Mouse (Mus musculus): ENCODE results near the gene Fam240a. TPM values are rescaled to one million over a fixed set of nuclear protein-coding genes. Genes with fewer than 3 reads are reported as not detected.

Gene Fam240a
- total and polyA plus RNA-seq, 2 experiments from 2014 or later = 0.58 TPM; not detected in 1

DNA sequence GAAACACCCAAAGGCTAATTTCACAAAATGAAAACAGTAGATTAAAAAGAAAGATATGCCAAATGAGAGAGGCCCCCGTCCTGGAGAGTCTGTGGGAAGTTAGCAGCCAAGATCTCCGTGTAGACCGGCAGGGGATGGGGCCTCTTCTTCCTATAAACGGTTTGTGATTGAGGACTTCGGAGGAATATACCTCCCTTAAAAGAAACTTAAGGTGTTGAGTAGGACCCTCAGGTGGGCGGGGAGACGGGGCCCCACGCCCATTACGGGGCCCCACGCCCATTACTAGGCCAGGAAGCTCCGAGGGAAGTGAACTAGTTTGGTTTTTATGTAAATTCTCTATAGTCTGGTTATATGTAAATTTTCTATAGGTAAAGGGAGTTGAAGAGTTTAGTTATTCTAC is 29.3 kb upstream of the Fam240a start, which contains the start of gene Tdgf1:
TSS of gene Tdgf1 (minus strand) at position 233 of the 400 bp plus-strand sequence.
- DNase-seq (no peak), ATAC-seq (no peak)
- Histone ChIP-seq H3K4me2 (ENCODE audit: low read depth) (peak within 1 kb of the TSS; percentile 27; the same call in 1 of the 2 replicates), H3K9ac (no peak within 1 kb of the TSS), H3K27me3 (ENCODE audit: insufficient read depth, low read length) (peaks cover 17% of the 10 kb centered on the region), H3K9me3 (ENCODE audit: low read length) (no peaks in the 10 kb centered on the region), H3K4me1 (ENCODE audit: insufficient read depth) (no peaks in the 10 kb centered on the region), H3K27ac (ENCODE audit: low read depth, low read length) (no peak within 1 kb of the TSS), H3K36me3 (ENCODE audit: insufficient read depth) (no peaks in the 10 kb centered on the region), H3K4me3 (ENCODE audit: low read depth, low read length) (peak within 1 kb of the TSS; percentile 9; the same call in 1 of the 2 replicates)
- no peak for TF ChIP-seq CTCF (IDR thresholded peaks at IDR 0.05; ENCODE audit: low read depth)
- WGBS = 24% methylated on average over 11 of the region's 11 CpGs

- Histone ChIP-seq H3K36me3 (ENCODE audit: insufficient read depth) (no peaks in the 10 kb centered on the region), H3K27me3 (ENCODE audit: insufficient read depth, low read length) (peaks cover 17% of the 10 kb centered on the region), H3K4me2 (ENCODE audit: low read depth) (peak overlapping the region; percentile 27; the same call in 1 of the 2 replicates), H3K4me3 (ENCODE audit: low read depth, low read length) (peak overlapping the region; percentile 9; the same call in 1 of the 2 replicates), H3K27ac (ENCODE audit: low read depth, low read length) (no peak overlapping the region), H3K9ac (no peak overlapping the region), H3K9me3 (ENCODE audit: low read length) (no peaks in the 10 kb centered on the region), H3K4me1 (ENCODE audit: insufficient read depth) (no peaks in the 10 kb centered on the region)
- 35% methylated on average over 18 of the region's 18 CpGs for WGBS
- ATAC-seq = no peak
- TF ChIP-seq CTCF (IDR thresholded peaks at IDR 0.05; ENCODE audit: low read depth) = no peak
- no peak for DNase-seq
Measured at GRCm38 (mm10) chr9:110945343-110945742, 28.7 kb upstream of the Fam240a start.

GRCm38 (mm10) chr9:110944265-110944664 is 27.6 kb upstream of the Fam240a start:
- Histone ChIP-seq H3K9me3 (ENCODE audit: low read length) (no peaks in the 10 kb centered on the region), H3K4me3 (ENCODE audit: low read depth, low read length) (no peak overlapping the region), H3K27me3 (ENCODE audit: insufficient read depth, low read length) (peaks cover 17% of the 10 kb centered on the region), H3K27ac (ENCODE audit: low read depth, low read length) (no peak overlapping the region), H3K36me3 (ENCODE audit: insufficient read depth) (no peaks in the 10 kb centered on the region), H3K4me1 (ENCODE audit: insufficient read depth) (no peaks in the 10 kb centered on the region), H3K9ac (no peak overlapping the region), H3K4me2 (ENCODE audit: low read depth) (no peak overlapping the region)
- 35% methylated on average over 13 of the region's 13 CpGs for WGBS
- peak; percentile 57 for DNase-seq
- peak; percentile 58 for TF ChIP-seq CTCF (IDR thresholded peaks at IDR 0.05; ENCODE audit: low read depth)
- ATAC-seq = peak; percentile 59; the same call in 1 of the 2 replicates

DNA sequence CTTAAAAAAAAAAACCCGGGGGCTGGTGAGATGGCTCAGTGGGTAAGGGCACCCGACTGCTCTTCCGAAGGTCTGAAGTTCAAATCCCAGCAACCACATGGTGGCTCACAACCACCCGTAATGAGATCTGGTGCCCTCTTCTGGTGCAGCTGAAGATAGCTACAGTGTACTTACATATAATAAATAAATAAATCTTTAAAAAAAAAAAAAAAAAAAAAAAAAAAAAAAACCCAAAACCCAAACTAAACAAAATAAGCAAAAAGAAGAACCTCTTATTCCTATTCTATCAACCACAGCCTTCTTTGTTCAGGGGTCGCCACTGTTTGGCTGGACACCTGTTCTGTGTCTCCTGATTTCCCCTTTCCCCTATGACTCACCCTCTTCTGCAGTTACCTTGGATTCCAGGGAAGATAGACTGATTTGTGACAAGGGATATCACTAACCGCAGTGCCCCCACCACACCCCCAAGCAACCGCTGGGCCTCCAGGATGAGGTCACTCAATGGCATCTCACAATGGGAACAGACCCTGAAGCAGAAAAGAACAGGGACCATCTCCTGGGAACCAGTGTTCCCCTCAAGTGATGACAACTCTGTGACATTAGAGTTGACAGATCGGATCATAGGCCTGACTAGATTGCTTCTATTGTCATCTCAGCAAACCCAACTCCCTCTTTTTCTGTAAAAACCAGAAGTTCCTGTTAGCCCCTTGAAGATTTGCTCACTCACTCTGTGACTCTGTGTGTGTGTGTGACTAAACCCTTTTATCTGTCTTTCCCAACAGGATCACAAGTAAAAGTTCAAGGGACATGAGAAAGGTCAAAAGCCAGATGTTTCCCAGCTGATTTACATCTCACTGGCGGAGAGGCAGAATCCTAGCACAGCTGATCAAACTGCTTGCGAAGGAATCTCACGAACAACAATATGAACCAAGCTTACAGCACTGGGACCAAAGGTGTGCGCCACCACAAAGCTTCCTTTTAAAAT is 21.1 kb upstream of the Fam240a start:
- Histone ChIP-seq H3K4me3 (ENCODE audit: low read depth, low read length) (no peak overlapping the region), H3K27ac (ENCODE audit: low read depth, low read length) (no peak overlapping the region), H3K9ac (no peak overlapping the region), H3K4me2 (ENCODE audit: low read depth) (no peak overlapping the region), H3K9me3 (ENCODE audit: low read length) (no peaks in the 10 kb centered on the region), H3K36me3 (ENCODE audit: insufficient read depth) (no peaks in the 10 kb centered on the region), H3K27me3 (ENCODE audit: insufficient read depth, low read length) (no peaks in the 10 kb centered on the region), H3K4me1 (ENCODE audit: insufficient read depth) (no peaks in the 10 kb centered on the region; the same call in 1 of the 2 replicates)
- TF ChIP-seq CTCF (IDR thresholded peaks at IDR 0.05; ENCODE audit: low read depth) = no peak
- no peak for DNase-seq
- WGBS = 87% methylated on average over 12 of the region's 12 CpGs
- ATAC-seq = no peak

- H3K4me3 ChIP-seq (ENCODE audit: low read depth, low read length) = no peak overlapping the region
- no peaks in the 10 kb centered on the region; the same call in 1 of the 2 replicates for H3K4me1 ChIP-seq (ENCODE audit: insufficient read depth)
- no peaks in the 10 kb centered on the region for H3K27me3 ChIP-seq (ENCODE audit: insufficient read depth, low read length)
- no peaks in the 10 kb centered on the region for H3K36me3 ChIP-seq (ENCODE audit: insufficient read depth)
- H3K9me3 ChIP-seq (ENCODE audit: low read length) = no peaks in the 10 kb centered on the region
- DNase-seq (no peak), ATAC-seq (no peak)
- no peak overlapping the region for H3K27ac ChIP-seq (ENCODE audit: low read depth, low read length)
- 83% methylated on average over 7 of the region's 7 CpGs for WGBS
- no peak for TF ChIP-seq CTCF (IDR thresholded peaks at IDR 0.05; ENCODE audit: low read depth)
- H3K4me2 ChIP-seq (ENCODE audit: low read depth) = no peak overlapping the region
- no peak overlapping the region for H3K9ac ChIP-seq
Measured at GRCm38 (mm10) chr9:110935941-110936340, 19.3 kb upstream of the Fam240a start.

- DNase-seq (peak; percentile 53), ATAC-seq (peak; percentile 69)
- Histone ChIP-seq H3K9me3 (ENCODE audit: low read length) (no peaks in the 10 kb centered on the region), H3K27me3 (ENCODE audit: insufficient read depth, low read length) (no peaks in the 10 kb centered on the region), H3K4me2 (ENCODE audit: low read depth) (no peak overlapping the region), H3K36me3 (ENCODE audit: insufficient read depth) (no peaks in the 10 kb centered on the region), H3K9ac (no peak overlapping the region), H3K4me1 (ENCODE audit: insufficient read depth) (no peaks in the 10 kb centered on the region; the same call in 1 of the 2 replicates), H3K4me3 (ENCODE audit: low read depth, low read length) (no peak overlapping the region), H3K27ac (ENCODE audit: low read depth, low read length) (peak overlapping the region; percentile 21; the same call in 1 of the 2 replicates)
- TF ChIP-seq CTCF (IDR thresholded peaks at IDR 0.05; ENCODE audit: low read depth) = no peak
- 55% methylated on average over 12 of the region's 12 CpGs for WGBS
Measured at GRCm38 (mm10) chr9:110933850-110934437, 17.3 kb upstream of the Fam240a start.

All from forebrain, postnatal 0 days (tissue).